Mouse (Mus musculus): ENCODE data around the gene Vmn2r77.
"Not testable (repeated sequence)": the region's sequence is repeated elsewhere in the genome, so short reads cannot be mapped to it uniquely, and the experiment has no call there.

Gene Vmn2r77

GRCm38 (mm10) chr7:86794727-86795126 is at the start of gene Vmn2r77:
Gene Vmn2r77 (plus strand): TSS chr7:86795027.
- no peak for DNase-seq (ENCODE audit: extremely low read depth, low read depth)

DNA sequence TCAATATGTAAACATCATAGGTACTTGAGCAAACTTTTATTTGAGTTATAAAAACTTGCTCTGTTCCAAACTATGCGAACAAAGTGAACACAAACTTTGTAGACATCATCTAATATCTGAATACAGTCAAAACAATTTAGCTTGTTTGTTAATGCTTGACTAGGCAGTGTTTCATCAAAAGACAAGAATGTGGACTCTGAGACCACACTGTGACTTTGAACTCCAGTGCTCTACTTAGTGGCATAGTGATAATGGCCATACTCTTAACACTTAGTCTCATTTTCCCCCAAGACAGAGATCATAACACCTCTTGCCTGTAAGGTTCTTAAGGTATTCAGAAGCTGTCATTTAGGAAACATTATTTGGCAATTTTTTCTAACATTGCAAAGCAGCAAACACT is 34.1 kb upstream of the Vmn2r77 start:
- no peak for DNase-seq (ENCODE audit: extremely low read depth, low read depth)

GRCm38 (mm10) chr7:86764628-86765027 is 30.2 kb upstream of the Vmn2r77 start:
- DNase-seq (ENCODE audit: extremely low read depth, low read depth), result no peak

DNA sequence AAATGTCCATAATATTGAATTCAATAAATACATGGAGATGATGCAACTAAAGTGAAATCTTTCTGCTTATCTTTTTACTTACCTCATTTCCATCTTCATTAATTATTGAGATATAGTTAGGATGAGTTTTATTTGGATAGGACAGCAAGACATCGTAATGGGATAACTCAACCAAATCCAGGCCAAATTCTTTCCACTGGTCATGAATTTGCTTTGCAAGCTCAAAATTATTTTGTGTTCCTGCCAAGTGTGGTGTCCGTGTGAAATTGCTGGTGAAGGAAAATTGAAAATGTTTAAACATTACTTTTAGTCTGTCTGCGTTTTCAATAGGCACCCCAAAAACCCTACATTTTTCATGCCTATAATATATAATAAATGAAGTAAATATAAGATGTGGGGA is 23.2 kb upstream of the Vmn2r77 start:
- no peak for DNase-seq (ENCODE audit: extremely low read depth, low read depth)

DNA sequence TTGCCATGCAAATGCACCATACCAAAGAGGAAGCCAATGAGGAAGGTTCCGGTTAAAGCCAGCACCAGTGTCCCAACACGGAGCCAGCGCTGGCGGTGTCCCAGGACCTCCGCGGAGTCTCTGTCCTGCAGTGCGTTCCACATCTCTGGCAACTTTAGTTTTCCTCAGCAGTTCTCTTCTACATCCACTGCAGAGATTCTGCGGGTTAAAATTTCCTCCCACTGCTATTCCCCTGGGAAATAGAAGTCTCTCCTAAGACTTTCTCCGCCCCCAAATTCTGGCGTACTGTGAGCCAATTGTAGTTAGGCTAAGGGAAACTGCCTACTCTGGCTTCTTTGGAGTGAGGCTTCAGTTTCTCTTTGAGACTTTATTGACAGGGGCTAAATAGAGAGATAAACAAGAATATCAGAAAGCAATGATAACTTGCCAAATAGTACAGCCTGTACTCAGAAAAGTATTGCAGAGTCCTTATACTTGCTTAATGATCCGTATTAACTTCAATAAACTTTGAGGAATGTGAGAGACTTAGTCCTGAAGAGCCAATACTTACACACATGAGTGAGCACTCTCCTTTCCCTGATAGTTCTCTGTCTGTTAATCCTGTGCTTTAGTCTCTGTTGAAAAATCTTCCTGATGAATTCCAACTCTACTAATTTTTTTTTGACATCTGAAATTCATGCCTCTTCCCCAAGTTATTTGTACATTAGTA is 19.1 kb upstream of the Vmn2r77 start, which contains the start of gene Folh1:
Gene Folh1 (minus strand): TSS at position 327 of the 709 bp plus-strand sequence.
- no peak for DNase-seq (ENCODE audit: extremely low read depth, low read depth)

DNA sequence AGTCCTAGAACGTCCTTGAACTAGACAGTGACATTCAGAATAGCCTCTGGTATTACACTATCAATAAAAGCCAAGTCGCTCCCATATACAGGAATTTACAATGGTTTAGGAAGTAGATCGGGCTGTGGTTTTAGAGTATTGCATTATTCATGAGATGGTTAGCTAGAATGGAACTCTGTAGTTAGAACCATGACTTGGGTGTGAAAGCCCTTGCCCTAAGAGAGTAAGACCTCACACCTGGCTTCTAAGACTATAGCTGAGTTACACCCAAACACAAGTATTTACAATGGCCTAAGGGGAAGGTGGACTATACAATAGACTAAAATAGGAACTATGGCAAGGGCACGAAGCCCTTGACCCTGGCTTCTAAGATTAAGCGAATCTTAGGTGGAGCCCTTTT is 20.4 kb downstream of the Vmn2r77 start:
- DNase-seq (ENCODE audit: extremely low read depth, low read depth), result not testable (repeated sequence)

- DNase-seq (ENCODE audit: extremely low read depth, low read depth), result not testable (repeated sequence)
These were observed 20.9 kb downstream of the Vmn2r77 start for GRCm38 (mm10) chr7:86815716-86816115.

DNA sequence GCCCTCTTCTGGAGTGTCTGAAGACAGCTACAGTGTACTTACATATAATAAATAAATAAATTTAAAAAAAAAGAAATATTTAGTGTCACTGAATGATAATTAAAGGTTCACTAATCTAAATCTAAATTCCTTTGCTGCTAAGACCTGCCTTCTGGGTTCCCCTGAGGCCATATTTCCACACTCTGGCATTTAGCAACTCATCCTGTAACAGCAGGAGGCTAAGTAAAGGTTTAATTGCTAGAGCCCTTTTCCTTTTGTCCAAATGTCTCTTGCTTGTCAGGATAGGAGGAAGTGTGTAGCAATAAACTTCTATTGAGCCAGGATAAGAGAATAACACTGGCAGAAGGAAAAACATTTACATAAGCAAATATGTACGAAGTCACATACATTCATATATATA is 21.6 kb downstream of the Vmn2r77 start:
- DNase-seq (ENCODE audit: extremely low read depth, low read depth), result no peak
